Mouse (Mus musculus) cortical plate, adult 2 months (tissue): Measurements from ENCODE around the gene Fgf14. TPM values are rescaled to one million over a fixed set of nuclear protein-coding genes. Genes with fewer than 3 reads are reported as not detected.
A peak's percentile ranks its signal among the peaks of the same experiment; 100 is the strongest.

Experiments
- H3K27ac ChIP-seq: fragments of 200-500 bp; 2 replicates; pipeline ENCODE4 v1.5.1; 2012; ENCODE audit warnings: low read length, control low read depth, inconsistent platforms; ENCODE audit not compliant: insufficient read depth
- H3K4me1 ChIP-seq: fragments of 200-500 bp; 2 replicates; pipeline ENCODE4 v1.6.1; 2011; ENCODE audit warnings: low read length; ENCODE audit not compliant: control insufficient read depth, insufficient read depth
- H3K4me3 ChIP-seq: fragments of 200-500 bp; 2 replicates; pipeline ENCODE4 v1.5.1; 2011; ENCODE audit warnings: mild to moderate bottlenecking, low read length, control low read depth; ENCODE audit not compliant: insufficient read depth
- CTCF ChIP-seq: fragments of 200-500 bp; IDR thresholded peaks from 2 replicates; pipeline ENCODE4 v1.5.1; 2011; ENCODE audit warnings: mild to moderate bottlenecking, control low read depth, low read length; ENCODE audit not compliant: insufficient read depth; ENCODE audit errors: extremely low read depth
- POLR2A ChIP-seq: fragments of 200-500 bp; IDR thresholded peaks from 2 replicates; pipeline ENCODE4 v1.6.1; 2011; ENCODE audit warnings: mild to moderate bottlenecking, low read length, control low read depth; ENCODE audit not compliant: insufficient read depth; ENCODE audit errors: extremely low read depth
- polyA plus RNA-seq: library from polyadenylated mRNA; depleted of rRNA; stranded (reverse); fragments of >200 nt; gene quantifications from 2 replicates; pipeline ENCODE4 v1.2.3, GENCODE M21; 2012

Fgf14 gene
- polyA plus RNA-seq, 1 experiment, result 24.8 TPM

GRCm38 (mm10) chr14:124223445-124223844 is 453.5 kb downstream of the Fgf14 start:
- no peak for TF ChIP-seq POLR2A
- H3K4me1 ChIP-seq, result no peaks in the 10 kb centered on the region; the same call in 1 of the 2 replicates
- H3K4me3 ChIP-seq, result no peak overlapping the region
- H3K27ac ChIP-seq, result no peak overlapping the region

GRCm38 (mm10) chr14:124222447-124222846 is 454.5 kb downstream of the Fgf14 start:
- Histone ChIP-seq H3K27ac (no peak overlapping the region), H3K4me1 (no peaks in the 10 kb centered on the region; the same call in 1 of the 2 replicates), H3K4me3 (no peak overlapping the region)
- no peak for TF ChIP-seq CTCF
- TF ChIP-seq POLR2A, result no peak

- no peaks in the 10 kb centered on the region; the same call in 1 of the 2 replicates for H3K4me1 ChIP-seq
- TF ChIP-seq POLR2A, result no peak
- TF ChIP-seq CTCF, result no peak
- H3K27ac ChIP-seq, result no peak overlapping the region
- no peak overlapping the region for H3K4me3 ChIP-seq
Measured at GRCm38 (mm10) chr14:124220979-124221378, 455.9 kb downstream of the Fgf14 start.

GRCm38 (mm10) chr14:124195806-124196205 is 481.1 kb downstream of the Fgf14 start:
- peaks cover 3% of the 10 kb centered on the region for H3K4me1 ChIP-seq
- TF ChIP-seq POLR2A, result no peak
- peak; percentile 46 for TF ChIP-seq CTCF
- H3K4me3 ChIP-seq, result no peak overlapping the region
- H3K27ac ChIP-seq, result no peak overlapping the region

GRCm38 (mm10) chr14:124195331-124195730 is 481.6 kb downstream of the Fgf14 start:
- Histone ChIP-seq H3K4me3 (no peak overlapping the region), H3K27ac (no peak overlapping the region), H3K4me1 (peaks cover 3% of the 10 kb centered on the region)
- TF ChIP-seq CTCF, result no peak
- no peak for TF ChIP-seq POLR2A

- peaks cover 3% of the 10 kb centered on the region for H3K4me1 ChIP-seq
- H3K4me3 ChIP-seq, result peak overlapping the region; percentile 63
- no peak overlapping the region for H3K27ac ChIP-seq
- no peak for TF ChIP-seq POLR2A
- TF ChIP-seq CTCF, result no peak
Measured at GRCm38 (mm10) chr14:124192815-124193142, 484.1 kb downstream of the Fgf14 start.

GRCm38 (mm10) chr14:124191913-124192814 is 484.8 kb downstream of the Fgf14 start:
- no peak overlapping the region for H3K27ac ChIP-seq
- peaks cover 3% of the 10 kb centered on the region for H3K4me1 ChIP-seq
- TF ChIP-seq POLR2A, result no peak
- TF ChIP-seq CTCF, result no peak
- H3K4me3 ChIP-seq, result peak overlapping the region; percentile 63

GRCm38 (mm10) chr14:124180265-124180664 is 496.7 kb downstream of the Fgf14 start:
- Histone ChIP-seq H3K27ac (no peak overlapping the region), H3K4me1 (peaks cover 3% of the 10 kb centered on the region; the same call in 1 of the 2 replicates), H3K4me3 (no peak overlapping the region)
- TF ChIP-seq POLR2A (no peak), CTCF (no peak)

GRCm38 (mm10) chr14:124174111-124174510 is 502.8 kb downstream of the Fgf14 start:
- H3K4me1 ChIP-seq, result no peaks in the 10 kb centered on the region
- TF ChIP-seq POLR2A (no peak), CTCF (no peak)

GRCm38 (mm10) chr14:124163618-124164185 is 513.2 kb downstream of the Fgf14 start:
- no peak for TF ChIP-seq CTCF
- TF ChIP-seq POLR2A, result no peak
- no peaks in the 10 kb centered on the region; the same call in 1 of the 2 replicates for H3K4me1 ChIP-seq
- no peak overlapping the region for H3K27ac ChIP-seq
- no peak overlapping the region for H3K4me3 ChIP-seq

More at GRCm38 (mm10) chr14:124174111-124174510, 502.8 kb downstream of the Fgf14 start:
- no peak overlapping the region for H3K4me3 ChIP-seq
- H3K27ac ChIP-seq, result no peak overlapping the region
